Mouse (Mus musculus) neutrophil, adult 83 days (primary cell): Measurements from ENCODE around the gene Acadsb. TPM values are rescaled to one million over a fixed set of nuclear protein-coding genes. Genes with fewer than 3 reads are reported as not detected.

Source experiments
- total RNA-seq, 2 experiments: library from RNA; stranded (reverse); gene quantifications; one replicate each; pipeline ENCODE4 v1.2.4; 2023

Gene Acadsb
- total RNA-seq = 10 to 100 TPM; 35.8 to 51.0 TPM

GRCm38 (mm10) chr7:131410416-131411058, at the start of gene Acadsb, which contains the start of gene Ikzf5:
Gene Acadsb, plus strand, starts transcription at chr7:131410601.
Gene Ikzf5, minus strand, starts transcription at chr7:131410521.

GRCm38 (mm10) chr7:131362615-131363300, 47.6 kb upstream of the Acadsb start, which contains the start of gene 2310057M21Rik:
Gene 2310057M21Rik, minus strand, starts transcription at chr7:131362759.

GRCm38 (mm10) chr7:131370648-131371469, 39.5 kb upstream of the Acadsb start, which contains the start of gene Pstk:
Gene Pstk, plus strand, starts transcription at chr7:131371141.

Other genes with a start within 250 kb of the Acadsb start
- not detected for gene 5430419D17Rik, start 236.2 kb upstream of the Acadsb start, total RNA-seq
- not detected for gene Cuzd1, start 88.3 kb upstream of the Acadsb start, total RNA-seq
- gene Fam24b, start 81.1 kb upstream of the Acadsb start, total RNA-seq = not detected
- not detected for gene Fam24a, start 76.7 kb upstream of the Acadsb start, total RNA-seq
- gene 2310057M21Rik, start 47.8 kb upstream of the Acadsb start, total RNA-seq = 1 to 10 TPM; 6.6 to 7.1 TPM
- 1 to 10 TPM; 4.0 to 8.6 TPM for gene Pstk, start 39.5 kb upstream of the Acadsb start, total RNA-seq
- 10 to 100 TPM; 26.5 to 35.3 TPM for gene Ikzf5, start 80 bp upstream of the Acadsb start, total RNA-seq
- gene Hmx3, start 132.3 kb downstream of the Acadsb start, total RNA-seq = not detected
- gene Hmx2, start 138.2 kb downstream of the Acadsb start, total RNA-seq = not detected
- 10 to 100 TPM; 80.9 to 95.9 TPM for gene Bub3, start 149.6 kb downstream of the Acadsb start, total RNA-seq